Mouse (Mus musculus) midbrain, embryonic 14.5 days (tissue): ENCODE data around the gene Prkca. TPM values are rescaled to one million over a fixed set of nuclear protein-coding genes. Genes with fewer than 3 reads are reported as not detected.
A peak's percentile ranks its signal among the peaks of the same experiment; 100 is the strongest.

Experiments
- ATAC-seq: fragments of 200-750 bp; cut with Nextera tagmentation; 2 replicates; pipeline ENCODE4 v1.8.0; 2017; ENCODE audit warnings: moderate number of reproducible peaks, moderate library complexity; ENCODE audit not compliant: low FRiP score, low TSS enrichment
- DNase-seq: peaks from one replicate; pipeline ENCODE4 v3.0.0-alpha.2; 2015
- H3K27ac ChIP-seq: fragments of 300-500 bp; sonication (generic); replicated peaks from 2 replicates; pipeline ENCODE4 v1.5.1; 2014; ENCODE audit warnings: mild to moderate bottlenecking, low read depth, low read length, moderate library complexity
- H3K27me3 ChIP-seq: fragments of 300-500 bp; sonication (generic); 2 replicates; pipeline ENCODE4 v1.6.1; 2014; ENCODE audit warnings: low read length, control low read depth, mixed read lengths; ENCODE audit not compliant: control insufficient read depth, insufficient read depth
- H3K36me3 ChIP-seq: fragments of 300-500 bp; sonication (generic); 2 replicates; pipeline ENCODE4 v1.6.1; 2014; ENCODE audit warnings: low read length, control low read depth; ENCODE audit not compliant: control insufficient read depth, insufficient read depth
- H3K4me1 ChIP-seq: fragments of 300-500 bp; sonication (generic); 2 replicates; pipeline ENCODE4 v1.6.1; 2014; ENCODE audit warnings: mild to moderate bottlenecking, antibody characterized with exemption, low read length, control low read depth; ENCODE audit not compliant: control insufficient read depth, insufficient read depth
- H3K4me2 ChIP-seq: fragments of 300-500 bp; sonication (generic); 2 replicates; pipeline ENCODE4 v1.6.1; 2014; ENCODE audit warnings: mild to moderate bottlenecking, low read length, moderate library complexity
- H3K4me3 ChIP-seq: fragments of 300-500 bp; sonication (generic); replicated peaks from 2 replicates; pipeline ENCODE4 v1.5.1; 2014; ENCODE audit warnings: low read depth, low read length
- H3K9ac ChIP-seq: fragments of 300-500 bp; sonication (generic); replicated peaks from 2 replicates; pipeline ENCODE4 v1.6.1; 2014; ENCODE audit warnings: mild to moderate bottlenecking, low read length, moderate library complexity
- H3K9me3 ChIP-seq: fragments of 300-500 bp; sonication (generic); 2 replicates; pipeline ENCODE4 v1.6.1; 2016; ENCODE audit warnings: low read length, control low read depth, mixed read lengths; ENCODE audit not compliant: control insufficient read depth
- WGBS: fragments of 180-500 bp; shearing (Covaris S2); extraction: QIAGEN DNeasy Blood & Tissue Kit; methylation state at CpG from one replicate; pipeline ENCODE4 v1.1.7; 2014; 5-methylcytosine and 5-hydroxymethylcytosine counted together
- polyA plus RNA-seq: library from polyadenylated mRNA; unstranded; fragments of >200 nt; fragmentation: Nextera tagmentation; extraction: Ambion mirVana; gene quantifications from 2 replicates; pipeline ENCODE4 v1.2.1, GENCODE M21; 2014

Gene Prkca
- polyA plus RNA-seq, 1 experiment from 2014 or later: 7.6 TPM

DNA sequence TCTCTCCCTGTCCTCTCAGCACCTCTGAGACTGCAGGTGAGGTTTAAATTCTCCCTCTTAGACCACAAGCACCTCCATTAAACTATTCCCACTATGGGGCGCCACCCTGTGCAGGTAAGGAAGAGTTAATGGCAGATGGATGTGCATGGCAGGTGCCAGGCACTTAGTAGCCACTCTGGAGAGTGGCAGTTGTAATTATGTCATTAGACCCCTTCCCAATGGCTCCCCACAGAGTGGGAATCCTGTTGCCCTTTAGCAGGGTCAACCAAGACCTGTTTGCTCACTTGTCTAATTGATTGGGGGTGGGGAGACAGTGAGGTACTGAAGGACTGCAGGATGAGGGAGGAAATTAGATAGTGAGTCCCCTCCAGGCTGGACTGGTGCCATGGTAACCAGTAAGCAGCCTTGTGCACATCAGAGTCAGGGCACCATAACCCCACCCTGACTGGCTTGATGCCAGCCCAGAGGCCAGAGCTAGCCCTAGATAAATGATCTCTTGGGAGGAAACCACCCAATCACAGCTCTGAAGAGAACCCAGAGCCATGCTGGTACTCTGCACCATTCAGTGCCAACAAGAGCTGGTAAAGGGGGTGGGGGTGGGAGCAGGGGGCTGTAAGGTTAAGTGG, 63.9 kb downstream of the Prkca start:
- no peaks in the 10 kb centered on the region for H3K36me3 ChIP-seq
- ATAC-seq: no peak
- no peaks in the 10 kb centered on the region for H3K27me3 ChIP-seq
- no peak overlapping the region for H3K4me2 ChIP-seq
- H3K4me3 ChIP-seq: no peak overlapping the region
- H3K9ac ChIP-seq: no peak overlapping the region
- peaks cover 8% of the 10 kb centered on the region; the same call in 1 of the 2 replicates for H3K4me1 ChIP-seq
- DNase-seq: peak; percentile 43
- no peak overlapping the region for H3K27ac ChIP-seq
- H3K9me3 ChIP-seq: no peaks in the 10 kb centered on the region
- 94% methylated on average over 1 of the region's 1 CpGs for WGBS

DNA sequence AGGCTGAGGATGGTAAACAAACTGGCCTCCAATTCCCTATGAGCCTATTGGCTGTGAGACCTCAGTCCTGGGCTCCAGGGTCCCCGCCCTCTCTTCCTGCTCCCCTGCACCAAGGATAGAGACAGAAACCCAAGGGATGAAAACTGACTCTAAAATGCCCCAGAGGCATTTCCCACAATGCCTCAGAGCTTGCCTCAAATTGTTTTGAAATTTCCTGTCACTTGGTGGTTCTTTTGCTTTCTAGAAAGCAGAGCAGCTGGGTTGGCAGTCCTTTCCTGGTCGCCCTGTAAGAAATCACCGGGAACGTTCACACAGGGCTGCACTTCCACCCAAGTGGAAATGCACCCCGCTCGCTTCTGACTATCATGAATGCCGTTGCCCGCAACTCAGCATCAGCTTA, 66.6 kb downstream of the Prkca start:
- Histone ChIP-seq H3K9ac (no peak overlapping the region), H3K4me2 (no peak overlapping the region), H3K27ac (no peak overlapping the region), H3K4me3 (no peak overlapping the region), H3K36me3 (no peaks in the 10 kb centered on the region), H3K27me3 (no peaks in the 10 kb centered on the region), H3K9me3 (no peaks in the 10 kb centered on the region), H3K4me1 (0 out of 2 replicates have a peak, but pooled peaks cover 7% of the 10 kb centered on the region)
- WGBS: 80% methylated on average over 8 of the region's 8 CpGs
- no peak for ATAC-seq
- no peak for DNase-seq

GRCm38 (mm10) chr11:108276148-108276547, 67.6 kb downstream of the Prkca start:
- no peak for ATAC-seq
- WGBS: 83% methylated on average over 2 of the region's 2 CpGs
- no peak for DNase-seq

DNA sequence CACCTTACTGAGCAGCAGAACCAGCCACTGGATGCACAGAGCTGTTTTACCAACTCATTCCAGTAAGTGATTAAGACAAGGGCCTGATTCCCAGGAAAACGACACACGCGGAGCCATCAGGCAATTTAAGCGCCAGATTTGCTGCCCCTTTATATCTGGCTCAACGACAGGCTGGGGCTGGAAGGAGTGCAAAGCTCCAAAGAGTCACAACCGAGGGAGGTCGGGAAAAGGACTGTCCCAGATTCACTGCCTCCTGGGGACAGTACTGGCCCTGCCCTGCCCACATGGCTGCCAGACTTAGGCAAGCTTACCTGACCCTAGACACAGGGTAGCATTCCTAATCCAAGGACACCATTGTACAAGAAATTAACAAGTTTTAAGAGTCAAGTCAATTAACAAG, 69.7 kb downstream of the Prkca start:
- ATAC-seq (no peak), DNase-seq (no peak)
- H3K4me2 ChIP-seq: no peak overlapping the region
- no peak overlapping the region for H3K27ac ChIP-seq
- H3K27me3 ChIP-seq: no peaks in the 10 kb centered on the region
- H3K4me1 ChIP-seq: peaks cover 11% of the 10 kb centered on the region
- WGBS: 47% methylated on average over 7 of the region's 7 CpGs
- H3K4me3 ChIP-seq: no peak overlapping the region
- no peak overlapping the region for H3K9ac ChIP-seq
- H3K9me3 ChIP-seq: no peaks in the 10 kb centered on the region
- H3K36me3 ChIP-seq: no peaks in the 10 kb centered on the region

More at GRCm38 (mm10) chr11:108276148-108276547, 67.6 kb downstream of the Prkca start:
- H3K4me1 ChIP-seq: 0 out of 2 replicates have a peak, but pooled peaks cover 10% of the 10 kb centered on the region
- H3K4me3 ChIP-seq: no peak overlapping the region
- no peaks in the 10 kb centered on the region for H3K27me3 ChIP-seq
- H3K4me2 ChIP-seq: no peak overlapping the region
- no peak overlapping the region for H3K9ac ChIP-seq
- no peaks in the 10 kb centered on the region for H3K36me3 ChIP-seq
- H3K27ac ChIP-seq: no peak overlapping the region
- H3K9me3 ChIP-seq: no peaks in the 10 kb centered on the region

DNA sequence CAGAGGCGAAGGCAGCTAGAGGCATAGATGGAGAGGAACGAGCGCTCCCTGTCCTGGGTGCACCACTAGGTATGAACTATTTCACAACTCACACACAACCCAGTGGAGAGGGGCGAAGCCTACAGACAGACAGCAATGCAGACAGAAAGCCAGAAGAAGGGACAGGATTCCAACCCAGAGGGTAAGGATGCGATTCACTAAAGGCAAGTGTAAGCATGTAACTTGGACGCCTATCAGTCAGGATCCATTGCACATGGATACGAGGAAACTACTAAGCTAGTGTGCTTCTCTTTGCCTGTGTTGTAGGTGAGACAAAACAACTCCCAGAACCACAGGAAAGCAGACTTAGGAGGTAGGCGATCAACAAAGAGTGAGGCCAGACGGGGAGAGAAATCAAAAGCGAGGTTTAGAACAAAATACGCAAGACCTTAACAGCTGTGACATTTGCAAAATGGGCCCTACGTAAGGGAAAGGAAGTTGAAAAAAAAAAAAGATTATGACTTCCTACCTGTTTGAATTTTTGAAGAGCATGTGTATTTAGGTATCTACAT, 70.2 kb downstream of the Prkca start:
- Histone ChIP-seq H3K9ac (no peak overlapping the region), H3K27ac (no peak overlapping the region), H3K4me3 (no peak overlapping the region), H3K9me3 (no peaks in the 10 kb centered on the region), H3K4me2 (no peak overlapping the region), H3K36me3 (no peaks in the 10 kb centered on the region), H3K4me1 (peaks cover 16% of the 10 kb centered on the region), H3K27me3 (no peaks in the 10 kb centered on the region)
- 93% methylated on average over 12 of the region's 12 CpGs for WGBS
- ATAC-seq: no peak
- DNase-seq: no peak

GRCm38 (mm10) chr11:108272601-108273414, 70.9 kb downstream of the Prkca start:
- peaks cover 19% of the 10 kb centered on the region for H3K4me1 ChIP-seq
- no peak overlapping the region for H3K27ac ChIP-seq
- ATAC-seq (no peak), DNase-seq (no peak)
- 78% methylated on average over 16 of the region's 16 CpGs for WGBS
- H3K9me3 ChIP-seq: no peaks in the 10 kb centered on the region
- no peaks in the 10 kb centered on the region for H3K36me3 ChIP-seq
- H3K27me3 ChIP-seq: no peaks in the 10 kb centered on the region
- no peak overlapping the region for H3K9ac ChIP-seq
- no peak overlapping the region for H3K4me2 ChIP-seq
- H3K4me3 ChIP-seq: no peak overlapping the region

GRCm38 (mm10) chr11:108271305-108271704, 72.4 kb downstream of the Prkca start:
- ATAC-seq (no peak), DNase-seq (no peak)
- 57% methylated on average over 8 of the region's 8 CpGs for WGBS
- no peak overlapping the region for H3K4me3 ChIP-seq
- no peak overlapping the region for H3K9ac ChIP-seq
- no peak overlapping the region for H3K4me2 ChIP-seq
- H3K4me1 ChIP-seq: peaks cover 23% of the 10 kb centered on the region
- H3K36me3 ChIP-seq: no peaks in the 10 kb centered on the region
- no peak overlapping the region for H3K27ac ChIP-seq
- H3K9me3 ChIP-seq: no peaks in the 10 kb centered on the region
- no peaks in the 10 kb centered on the region for H3K27me3 ChIP-seq

DNA sequence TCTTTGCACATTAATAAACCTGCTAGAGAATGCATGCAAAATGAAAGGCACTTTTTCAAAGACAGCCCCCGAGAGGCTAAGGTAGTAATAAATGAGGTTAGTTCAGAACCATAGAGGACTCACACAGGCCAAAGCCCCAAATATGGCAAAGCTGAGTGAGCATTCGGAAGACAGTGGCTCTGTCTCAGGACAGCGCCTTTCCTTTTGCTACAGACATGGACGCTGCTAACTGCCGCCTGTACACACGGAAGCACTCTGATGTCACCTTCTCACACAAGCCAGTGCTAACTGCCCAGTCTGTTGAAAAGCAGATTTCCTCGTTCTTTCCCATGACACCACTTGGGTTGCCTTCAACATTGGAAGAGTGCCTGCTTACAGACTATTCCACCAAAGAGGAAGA, 74.2 kb downstream of the Prkca start:
- H3K27me3 ChIP-seq: no peaks in the 10 kb centered on the region
- WGBS: 55% methylated on average over 7 of the region's 7 CpGs
- H3K4me1 ChIP-seq: peaks cover 23% of the 10 kb centered on the region
- DNase-seq (no peak), ATAC-seq (no peak)
- no peak overlapping the region for H3K4me2 ChIP-seq
- H3K4me3 ChIP-seq: no peak overlapping the region
- H3K9ac ChIP-seq: no peak overlapping the region
- no peaks in the 10 kb centered on the region for H3K36me3 ChIP-seq
- H3K27ac ChIP-seq: peak overlapping the region; percentile 42
- no peaks in the 10 kb centered on the region for H3K9me3 ChIP-seq
